Mouse (Mus musculus): ENCODE data around the gene Ube2j1. TPM values are rescaled to one million over a fixed set of nuclear protein-coding genes. Genes with fewer than 3 reads are reported as not detected.
A peak's percentile ranks its signal among the peaks of the same experiment; 100 is the strongest.

The Ube2j1 gene
- 34.4 and 43.6 TPM in 2 replicates for polyA plus RNA-seq (2014; fragmentation: Nextera tagmentation; extraction: Ambion mirVana)

DNA sequence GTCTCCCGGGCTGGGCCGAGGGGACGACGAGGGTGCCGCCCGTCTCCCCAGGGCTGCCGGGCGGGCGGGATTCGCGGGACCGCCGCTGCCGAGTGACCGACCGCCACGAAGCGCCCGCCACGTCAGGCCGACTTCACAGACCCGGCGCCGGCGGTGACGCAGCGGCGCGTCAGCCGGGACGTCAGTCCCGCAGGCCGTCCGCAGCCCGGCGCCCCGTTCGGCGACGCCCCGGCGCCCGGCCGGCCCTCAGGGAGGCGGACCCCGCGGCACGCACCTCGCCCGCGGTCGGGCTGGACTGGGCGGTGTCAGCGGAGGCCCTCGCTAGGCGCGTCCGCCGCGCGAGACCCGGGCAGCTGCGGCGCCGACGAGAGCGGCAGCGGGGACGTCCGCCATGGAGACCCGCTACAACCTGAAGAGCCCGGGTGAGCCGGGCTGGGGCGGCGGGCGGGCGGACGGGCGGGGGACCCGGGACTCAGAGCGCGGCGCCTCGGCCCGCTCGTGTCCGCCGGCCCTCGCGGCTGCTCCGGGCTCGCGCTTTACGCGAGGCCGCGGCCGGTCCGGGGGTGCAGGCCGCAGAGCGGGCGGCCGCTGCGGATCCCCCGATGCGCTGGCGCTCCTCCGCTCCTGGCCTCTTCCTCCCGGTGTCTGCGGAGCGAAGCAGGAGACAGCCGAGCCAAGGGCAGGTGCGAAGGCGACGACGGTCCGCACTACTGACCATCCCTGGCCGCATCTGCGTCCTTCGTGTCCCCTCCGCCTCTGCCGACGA lies at the start of gene Ube2j1:
Gene Ube2j1 (plus strand): TSS at position 222 of the 766 bp plus-strand sequence.
- Histone ChIP-seq H3K4me3 (ENCODE audit: low read length) (peak within 1 kb of the TSS; percentile 66), H3K9me3 (ENCODE audit: control insufficient read depth, low read length) (peaks cover 6% of the 10 kb centered on the region; the same call in 1 of the 2 replicates), H3K27me3 (ENCODE audit: control insufficient read depth, insufficient read depth, low read length) (no peaks in the 10 kb centered on the region), H3K36me3 (ENCODE audit: control insufficient read depth, insufficient read depth, low read length) (peaks cover 7% of the 10 kb centered on the region; the same call in 1 of the 2 replicates), H3K27ac (ENCODE audit: low read depth, low read length) (peak within 1 kb of the TSS; percentile 88), H3K4me1 (ENCODE audit: control insufficient read depth, insufficient read depth, low read length) (peaks cover 12% of the 10 kb centered on the region), H3K9ac (ENCODE audit: low read depth, low read length) (peak within 1 kb of the TSS; percentile 93), H3K4me2 (replicated peaks; ENCODE audit: low read depth, low read length) (peak within 1 kb of the TSS; percentile 60)
- under 1% methylated on average over 82 of the region's 123 CpGs for WGBS
- ATAC-seq (ENCODE audit: low FRiP score, low TSS enrichment): peak; percentile 99

DNA sequence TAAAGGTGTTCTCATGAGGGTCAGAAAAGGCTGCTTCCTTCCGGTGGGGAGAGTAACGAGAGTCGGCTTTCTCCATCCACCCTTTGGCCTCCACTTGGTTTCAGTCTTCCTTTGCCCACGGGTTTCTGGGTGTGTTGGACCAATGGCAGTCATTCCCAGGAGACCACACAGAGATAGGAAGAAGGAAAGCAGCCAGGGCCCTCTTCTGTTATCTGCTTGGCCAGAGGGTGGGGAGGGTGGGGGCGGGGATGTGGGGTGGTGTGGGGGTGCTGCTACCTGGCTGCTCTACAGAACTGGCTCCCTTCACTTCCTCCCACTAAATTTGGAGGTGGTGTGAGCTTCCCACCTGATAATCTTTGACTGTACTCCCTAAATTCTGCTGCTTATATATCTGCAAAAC lies 49.6 kb upstream of the Ube2j1 start:
- ATAC-seq (ENCODE audit: low FRiP score, low TSS enrichment): no peak
- Histone ChIP-seq H3K4me2 (replicated peaks; ENCODE audit: low read depth, low read length) (no peak overlapping the region), H3K9ac (ENCODE audit: low read depth, low read length) (no peak overlapping the region), H3K4me3 (ENCODE audit: low read length) (no peak overlapping the region), H3K36me3 (ENCODE audit: control insufficient read depth, insufficient read depth, low read length) (no peaks in the 10 kb centered on the region), H3K27me3 (ENCODE audit: control insufficient read depth, insufficient read depth, low read length) (no peaks in the 10 kb centered on the region), H3K9me3 (ENCODE audit: control insufficient read depth, low read length) (no peaks in the 10 kb centered on the region), H3K27ac (ENCODE audit: low read depth, low read length) (no peak overlapping the region), H3K4me1 (ENCODE audit: control insufficient read depth, insufficient read depth, low read length) (peaks cover 10% of the 10 kb centered on the region)
- 25% methylated on average over 5 of the region's 5 CpGs for WGBS

GRCm38 (mm10) chr4:32982041-32982715 lies 49.0 kb upstream of the Ube2j1 start:
- ATAC-seq (ENCODE audit: low FRiP score, low TSS enrichment): peak; percentile 2; the same call in 1 of the 2 replicates
- no peak overlapping the region for H3K27ac ChIP-seq (ENCODE audit: low read depth, low read length)
- no peaks in the 10 kb centered on the region for H3K36me3 ChIP-seq (ENCODE audit: control insufficient read depth, insufficient read depth, low read length)
- H3K4me2 ChIP-seq (replicated peaks; ENCODE audit: low read depth, low read length): peak overlapping the region; percentile 99
- peak overlapping the region; percentile 81 for H3K4me3 ChIP-seq (ENCODE audit: low read length)
- peaks cover 10% of the 10 kb centered on the region for H3K4me1 ChIP-seq (ENCODE audit: control insufficient read depth, insufficient read depth, low read length)
- no peaks in the 10 kb centered on the region for H3K27me3 ChIP-seq (ENCODE audit: control insufficient read depth, insufficient read depth, low read length)
- no peaks in the 10 kb centered on the region for H3K9me3 ChIP-seq (ENCODE audit: control insufficient read depth, low read length)
- H3K9ac ChIP-seq (ENCODE audit: low read depth, low read length): no peak overlapping the region
- 2% methylated on average over 15 of the region's 15 CpGs for WGBS

DNA sequence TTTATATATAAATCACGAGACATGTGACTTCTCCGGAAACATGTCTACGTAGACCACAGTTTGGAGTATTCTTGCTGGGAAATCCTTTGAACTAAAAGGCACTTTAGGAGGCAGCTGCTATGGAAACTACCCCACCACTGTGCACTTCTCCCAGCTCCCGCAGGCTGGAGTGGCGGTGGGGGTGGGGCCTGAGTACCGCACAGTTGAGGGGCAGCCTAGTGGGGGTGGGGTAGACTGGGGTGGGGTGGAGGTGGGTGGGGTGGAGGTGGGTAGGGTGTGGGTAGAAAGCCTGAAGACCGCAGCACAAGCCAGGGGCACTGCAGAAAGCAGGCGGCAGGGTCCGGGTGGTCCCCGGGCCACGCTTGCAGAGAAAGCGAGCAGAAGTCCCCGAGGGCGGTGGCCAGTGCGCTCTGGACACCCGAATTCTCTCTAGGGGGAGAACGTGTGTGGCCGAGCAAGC lies 48.5 kb upstream of the Ube2j1 start, which contains the start of gene Rragd:
Gene Rragd (plus strand): TSS at position 322 of the 460 bp plus-strand sequence.
- Histone ChIP-seq H3K4me1 (ENCODE audit: control insufficient read depth, insufficient read depth, low read length) (peaks cover 10% of the 10 kb centered on the region), H3K27ac (ENCODE audit: low read depth, low read length) (peak within 1 kb of the TSS; percentile 67), H3K4me3 (ENCODE audit: low read length) (peak within 1 kb of the TSS; percentile 81), H3K27me3 (ENCODE audit: control insufficient read depth, insufficient read depth, low read length) (no peaks in the 10 kb centered on the region), H3K36me3 (ENCODE audit: control insufficient read depth, insufficient read depth, low read length) (no peaks in the 10 kb centered on the region), H3K9ac (ENCODE audit: low read depth, low read length) (peak within 1 kb of the TSS; percentile 74), H3K9me3 (ENCODE audit: control insufficient read depth, low read length) (no peaks in the 10 kb centered on the region), H3K4me2 (replicated peaks; ENCODE audit: low read depth, low read length) (peak within 1 kb of the TSS; percentile 99)
- under 1% methylated on average over 15 of the region's 18 CpGs for WGBS
- peak; percentile 81 for ATAC-seq (ENCODE audit: low FRiP score, low TSS enrichment)

DNA sequence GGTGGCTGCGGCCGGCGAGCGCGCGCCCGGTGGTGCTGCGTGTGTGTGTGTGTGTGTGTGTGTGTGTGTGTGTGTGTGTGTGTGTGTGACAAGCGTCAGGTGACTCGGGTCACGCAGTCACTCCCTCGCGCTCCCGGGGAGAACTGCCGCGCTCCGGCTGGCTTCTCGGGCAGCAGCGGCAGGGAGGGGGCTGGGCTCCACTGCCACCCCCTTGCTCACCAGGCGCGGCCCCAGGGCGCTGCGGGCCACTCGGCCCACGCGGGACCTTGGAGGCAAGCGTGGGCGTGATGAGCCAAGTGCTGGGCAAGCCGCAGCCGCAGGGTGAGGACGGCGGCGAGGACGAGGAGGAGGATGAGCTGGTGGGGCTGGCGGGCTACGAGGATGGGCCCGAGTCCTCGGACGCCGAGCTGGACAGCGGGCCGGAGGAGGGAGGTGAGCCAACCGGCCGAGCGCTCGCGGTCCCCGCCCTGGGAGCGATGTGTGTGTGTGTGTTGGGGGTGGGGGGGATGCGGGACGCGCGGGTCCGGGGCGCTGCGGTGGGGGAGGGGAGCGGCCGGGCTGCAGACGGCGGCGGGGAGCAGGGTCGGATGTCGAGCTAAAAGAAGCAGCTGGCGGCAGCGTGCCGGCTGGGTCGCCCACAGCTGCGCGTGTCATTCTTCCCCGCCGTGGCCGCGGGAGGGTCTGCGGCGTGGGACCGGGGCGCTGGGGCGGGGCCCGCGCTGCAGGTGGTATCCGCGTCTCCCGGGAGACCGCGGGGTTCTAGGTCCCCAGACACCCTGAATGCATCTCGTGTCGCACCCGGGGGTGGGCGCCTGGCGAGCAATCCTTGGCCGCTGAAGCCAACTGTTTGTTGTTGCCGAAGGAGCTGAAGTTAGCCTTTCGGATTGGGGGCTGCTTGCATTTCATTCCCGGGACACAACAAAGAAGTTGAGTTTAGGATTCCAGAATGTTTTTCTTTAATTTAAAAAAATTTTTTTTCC lies 47.8 kb upstream of the Ube2j1 start:
- under 1% methylated on average over 68 of the region's 94 CpGs for WGBS
- peak; percentile 71 for ATAC-seq (ENCODE audit: low FRiP score, low TSS enrichment)
- no peaks in the 10 kb centered on the region for H3K27me3 ChIP-seq (ENCODE audit: control insufficient read depth, insufficient read depth, low read length)
- no peaks in the 10 kb centered on the region for H3K9me3 ChIP-seq (ENCODE audit: control insufficient read depth, low read length)
- peak overlapping the region; percentile 81 for H3K4me3 ChIP-seq (ENCODE audit: low read length)
- peak overlapping the region; percentile 67 for H3K27ac ChIP-seq (ENCODE audit: low read depth, low read length)
- H3K4me2 ChIP-seq (replicated peaks; ENCODE audit: low read depth, low read length): peak overlapping the region; percentile 99
- no peaks in the 10 kb centered on the region for H3K36me3 ChIP-seq (ENCODE audit: control insufficient read depth, insufficient read depth, low read length)
- peaks cover 10% of the 10 kb centered on the region for H3K4me1 ChIP-seq (ENCODE audit: control insufficient read depth, insufficient read depth, low read length)
- H3K9ac ChIP-seq (ENCODE audit: low read depth, low read length): peak overlapping the region; percentile 74

GRCm38 (mm10) chr4:32984242-32984641 lies 47.0 kb upstream of the Ube2j1 start:
- H3K9me3 ChIP-seq (ENCODE audit: control insufficient read depth, low read length): no peaks in the 10 kb centered on the region
- WGBS: under 1% methylated on average over 13 of the region's 13 CpGs
- peak overlapping the region; percentile 99 for H3K4me2 ChIP-seq (replicated peaks; ENCODE audit: low read depth, low read length)
- H3K36me3 ChIP-seq (ENCODE audit: control insufficient read depth, insufficient read depth, low read length): no peaks in the 10 kb centered on the region
- H3K27ac ChIP-seq (ENCODE audit: low read depth, low read length): peak overlapping the region; percentile 67
- ATAC-seq (ENCODE audit: low FRiP score, low TSS enrichment): no peak
- peak overlapping the region; percentile 74 for H3K9ac ChIP-seq (ENCODE audit: low read depth, low read length)
- no peaks in the 10 kb centered on the region for H3K27me3 ChIP-seq (ENCODE audit: control insufficient read depth, insufficient read depth, low read length)
- H3K4me3 ChIP-seq (ENCODE audit: low read length): peak overlapping the region; percentile 81
- peaks cover 10% of the 10 kb centered on the region for H3K4me1 ChIP-seq (ENCODE audit: control insufficient read depth, insufficient read depth, low read length)

GRCm38 (mm10) chr4:32984801-32985675 lies 46.2 kb upstream of the Ube2j1 start:
- no peaks in the 10 kb centered on the region for H3K36me3 ChIP-seq (ENCODE audit: control insufficient read depth, insufficient read depth, low read length)
- peaks cover 10% of the 10 kb centered on the region for H3K4me1 ChIP-seq (ENCODE audit: control insufficient read depth, insufficient read depth, low read length)
- peak overlapping the region; percentile 81 for H3K4me3 ChIP-seq (ENCODE audit: low read length)
- H3K9me3 ChIP-seq (ENCODE audit: control insufficient read depth, low read length): no peaks in the 10 kb centered on the region
- H3K9ac ChIP-seq (ENCODE audit: low read depth, low read length): peak overlapping the region; percentile 34; the same call in 1 of the 2 replicates
- no peaks in the 10 kb centered on the region for H3K27me3 ChIP-seq (ENCODE audit: control insufficient read depth, insufficient read depth, low read length)
- H3K4me2 ChIP-seq (replicated peaks; ENCODE audit: low read depth, low read length): peak overlapping the region; percentile 99
- H3K27ac ChIP-seq (ENCODE audit: low read depth, low read length): 0 out of 2 replicates have a peak overlapping the region, but pooled peaks have one; percentile 18
- 12% methylated on average over 13 of the region's 13 CpGs for WGBS
- ATAC-seq (ENCODE audit: low FRiP score, low TSS enrichment): no peak
